Mouse (Mus musculus): ENCODE measurements around the gene Arr3. TPM values are rescaled to one million over a fixed set of nuclear protein-coding genes. Genes with fewer than 3 reads are reported as not detected.

Gene Arr3
- polyA plus RNA-seq (2012; rRNA removed; ENCODE audit: low replicate concordance) = not detected in 2 replicates

GRCm38 (mm10) chrX:100605314-100605713 lies at the start of gene Arr3:
TSS of gene Arr3 (plus strand) at chrX:100605497.

GRCm38 (mm10) chrX:100571951-100572350 lies 33.3 kb upstream of the Arr3 start, which contains the start of gene Awat1:
TSS of gene Awat1 (plus strand) at chrX:100572251.

GRCm38 (mm10) chrX:100594791-100595190 lies 10.5 kb upstream of the Arr3 start, which contains the start of gene P2ry4:
TSS of gene P2ry4 (minus strand) at chrX:100594869.

GRCm38 (mm10) chrX:100625546-100625801 lies 20.2 kb downstream of the Arr3 start, which contains the start of gene Kif4:
TSS of gene Kif4 (plus strand) at chrX:100625737.

GRCm38 (mm10) chrX:100625802-100626793 lies 20.8 kb downstream of the Arr3 start, which contains the start of gene Pdzd11:
TSS of gene Pdzd11 (minus strand) at chrX:100626568.

Other genes with a start within 250 kb of the Arr3 start
- not detected in 2 replicates for gene Otud6a, start 176.5 kb upstream of the Arr3 start, polyA plus RNA-seq (2012; rRNA removed; ENCODE audit: low replicate concordance)
- 0.06 and 0.33 TPM in 2 replicates for gene Awat2, start 162.8 kb upstream of the Arr3 start, polyA plus RNA-seq (2012; rRNA removed; ENCODE audit: low replicate concordance)
- gene Igbp1, start 111.2 kb upstream of the Arr3 start, polyA plus RNA-seq (2012; rRNA removed; ENCODE audit: low replicate concordance) = 5.1 and 6.1 TPM in 2 replicates
- not detected in 2 replicates for gene Dgat2l6, start 80.7 kb upstream of the Arr3 start, polyA plus RNA-seq (2012; rRNA removed; ENCODE audit: low replicate concordance)
- not detected in 2 replicates for gene Awat1, start 33.2 kb upstream of the Arr3 start, polyA plus RNA-seq (2012; rRNA removed; ENCODE audit: low replicate concordance)
- 0.34 TPM in 1 of 2 replicates, not detected in the other for gene P2ry4, start 10.6 kb upstream of the Arr3 start, polyA plus RNA-seq (2012; rRNA removed; ENCODE audit: low replicate concordance)
- 0.53 and 0.57 TPM in 2 replicates for gene Kif4, start 20.2 kb downstream of the Arr3 start, polyA plus RNA-seq (2012; rRNA removed; ENCODE audit: low replicate concordance)
- gene Pdzd11, start 21.1 kb downstream of the Arr3 start, polyA plus RNA-seq (2012; rRNA removed; ENCODE audit: low replicate concordance) = 10.9 and 11.6 TPM in 2 replicates
- 29.9 and 82.5 TPM in 2 replicates for gene Gdpd2, start 124.4 kb downstream of the Arr3 start, polyA plus RNA-seq (2012; rRNA removed; ENCODE audit: low replicate concordance)
- gene Dlg3, start 162.2 kb downstream of the Arr3 start, polyA plus RNA-seq (2012; rRNA removed; ENCODE audit: low replicate concordance) = 7.3 and 18.5 TPM in 2 replicates